Mouse (Mus musculus): ENCODE data around the gene Fndc3b.

DNA sequence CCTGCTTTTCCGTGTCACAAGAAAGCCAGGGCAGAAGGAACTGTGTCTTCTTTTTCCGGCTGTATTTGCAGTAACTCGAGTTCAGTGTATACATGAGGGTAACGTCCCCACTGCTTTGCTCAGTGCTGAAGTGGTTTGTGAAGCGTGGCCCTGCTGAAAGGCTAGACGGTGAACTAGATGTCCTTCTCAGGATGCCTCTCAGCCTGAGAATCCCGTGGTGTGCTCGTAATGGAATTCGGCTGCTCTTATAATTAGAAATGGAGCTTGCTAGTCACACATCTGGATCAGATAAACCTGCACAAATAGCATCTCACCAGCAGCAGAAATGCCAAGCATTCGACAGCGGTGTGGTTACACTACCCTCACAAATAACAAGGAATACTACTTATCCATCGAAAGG lies 40.7 kb downstream of the Fndc3b start:
- TF ChIP-seq EP300 (IDR thresholded peaks at IDR 0.05; ENCODE audit: low read depth) (no peak), CTCF (IDR thresholded peaks at IDR 0.05; ENCODE audit: low read depth) (no peak)

Data from liver, embryonic 14.5 days (tissue).